In the genomic region with DNA sequence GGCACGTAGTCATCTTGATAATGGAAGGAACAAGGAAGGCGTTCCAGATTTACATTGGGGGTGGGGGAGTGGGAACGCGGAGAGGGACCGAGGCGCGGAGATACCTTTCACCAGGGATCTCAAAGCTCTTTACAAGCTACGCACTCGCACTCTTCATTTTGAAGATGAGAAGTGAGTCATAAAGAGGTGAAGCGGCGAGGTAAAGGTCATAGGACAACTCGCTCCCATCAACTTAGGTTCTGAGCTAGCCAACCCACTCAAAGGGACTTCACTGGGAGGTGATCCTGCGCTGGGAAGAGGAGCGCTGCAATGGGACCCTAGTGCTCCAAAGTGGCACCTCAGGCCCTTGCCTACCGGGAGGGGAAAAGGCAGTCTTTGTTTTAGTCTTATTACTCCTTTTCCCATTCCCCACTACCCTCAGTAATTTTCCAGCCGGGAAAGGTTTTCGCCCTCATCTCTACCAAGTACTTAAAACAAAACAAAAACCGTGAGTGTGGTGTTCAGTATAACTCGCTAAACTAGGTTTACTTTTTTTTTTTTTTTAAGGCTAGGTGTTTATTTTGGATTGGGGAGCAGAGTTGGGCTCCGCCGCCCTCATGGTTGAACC, we compare ENCODE assay signal across 8 mouse cellular contexts. TPM values are rescaled to one million over a fixed set of nuclear protein-coding genes. Genes with fewer than 3 reads are reported as not detected.
DNase-seq lines count a peak whose midpoint lies in the region; ATAC-seq and TF ChIP-seq lines count a peak whose summit lies in the region.

No protein-coding gene starts in this region.

- in situ Hi-C loops in ES-E14 (cut with MboI; ENCODE audit: low sequenced_read_pairs in 2 of 2, unreplicated experiment in 2 of 2), result no loop called here

- peak overlapping the region; percentile 80 for H3K4me2 ChIP-seq in heart, embryonic 12.5 days
- peak overlapping the region; percentile 93 for H3K4me2 ChIP-seq in forebrain, embryonic 16.5 days (ENCODE audit: low read length)
- H3K4me2 ChIP-seq in liver, embryonic 12.5 days, result peak overlapping the region; percentile 83

- intact Hi-C loops in heart, postnatal 14 days (cut with DNase I), result loop anchor here (2.0 to 5.0 kb wide), 3 partner anchors 289 to 829 kb away; no protein-coding TSS in a partner anchor

- peaks cover 9% of the 10 kb centered on the region for H3K4me1 ChIP-seq in heart, embryonic 12.5 days (replicated peaks)
- peaks cover 0 to 4% of the 10 kb centered on the region in 2 experiments; a peak in 1 of 4 replicates for H3K4me1 ChIP-seq in ES-E14 (ENCODE audit: control insufficient read depth in 2 of 2, insufficient read depth in 2 of 2, low read length in 2 of 2, poor library complexity in 1 of 2)
- H3K4me1 ChIP-seq in forebrain, embryonic 16.5 days (replicated peaks; ENCODE audit: control insufficient read depth, insufficient read depth, low read length), result peaks cover 33% of the 10 kb centered on the region
- H3K4me1 ChIP-seq in liver, embryonic 12.5 days, result peaks cover 31% of the 10 kb centered on the region

- H3K27ac ChIP-seq in heart, embryonic 12.5 days (ENCODE audit: poor library complexity, severe bottlenecking), result peak overlapping the region; percentile 90
- peak overlapping the region; percentile 95 for H3K27ac ChIP-seq in ES-E14 (ENCODE audit: insufficient read depth, low read depth, low read length, poor library complexity, severe bottlenecking)
- peak overlapping the region; percentile 86 for H3K27ac ChIP-seq in forebrain, embryonic 16.5 days (ENCODE audit: low read length)
- no peak overlapping the region for H3K27ac ChIP-seq in liver, embryonic 12.5 days

- WGBS in heart, embryonic 12.5 days, result under 1% methylated on average over 21 of the region's 21 CpGs
- WGBS in forebrain, embryonic 16.5 days, result under 1% methylated on average over 21 of the region's 21 CpGs
- WGBS in liver, embryonic 12.5 days (ENCODE audit: insufficient replicate concordance), result 2% methylated on average over 21 of the region's 21 CpGs

- no peak for ATAC-seq in heart, embryonic 12.5 days (ENCODE audit: insufficient number of reproducible peaks, low FRiP score)
- ATAC-seq in forebrain, embryonic 16.5 days, result peak; percentile 41; the same call in 1 of the 2 replicates
- ATAC-seq in liver, embryonic 12.5 days, result no peak

- H3K9ac ChIP-seq in heart, embryonic 12.5 days, result peak overlapping the region; percentile 79
- H3K9ac ChIP-seq in ES-E14 (ENCODE audit: insufficient read depth, low read depth, low read length, poor library complexity, severe bottlenecking), result peak overlapping the region; percentile 95
- H3K9ac ChIP-seq in forebrain, embryonic 16.5 days (replicated peaks; ENCODE audit: low read depth, low read length), result peak overlapping the region; percentile 82
- H3K9ac ChIP-seq in liver, embryonic 12.5 days, result 0 out of 2 replicates have a peak overlapping the region, but pooled peaks have one; percentile 50

- H3K36me3 ChIP-seq in heart, embryonic 12.5 days, result no peaks in the 10 kb centered on the region
- peaks cover 20% of the 10 kb centered on the region for H3K36me3 ChIP-seq in ES-E14 (ENCODE audit: control insufficient read depth, insufficient read depth, low read length, poor library complexity, severe bottlenecking)
- H3K36me3 ChIP-seq in forebrain, embryonic 16.5 days (ENCODE audit: control insufficient read depth, insufficient read depth), result no peaks in the 10 kb centered on the region
- H3K36me3 ChIP-seq in liver, embryonic 12.5 days, result no peaks in the 10 kb centered on the region

- no peaks in the 10 kb centered on the region for H3K9me3 ChIP-seq in heart, embryonic 12.5 days (replicated peaks)
- H3K9me3 ChIP-seq in ES-E14 (ENCODE audit: control insufficient read depth, insufficient read depth, low read depth, low read length), result no peaks in the 10 kb centered on the region
- no peaks in the 10 kb centered on the region for H3K9me3 ChIP-seq in forebrain, embryonic 16.5 days (ENCODE audit: control insufficient read depth, low read length)
- H3K9me3 ChIP-seq in liver, embryonic 12.5 days (replicated peaks), result no peaks in the 10 kb centered on the region

- H3K27me3 ChIP-seq in heart, embryonic 12.5 days (replicated peaks), result 0 out of 2 replicates have a peak, but pooled peaks cover 2% of the 10 kb centered on the region
- peaks cover 9% of the 10 kb centered on the region; the same call in 1 of the 2 replicates for H3K27me3 ChIP-seq in forebrain, embryonic 16.5 days (replicated peaks; ENCODE audit: control insufficient read depth, insufficient read depth, low read length)
- H3K27me3 ChIP-seq in liver, embryonic 12.5 days (replicated peaks), result peaks cover 88% of the 10 kb centered on the region

- DNase-seq in heart, postnatal 14 days, result no peak
- no peak for DNase-seq in ES-E14 (ENCODE audit: low read depth, low spot score)
- DNase-seq in cerebellum, adult 11 months, result no peak
- no peak for DNase-seq in urinary bladder, postnatal 25 days (ENCODE audit: low spot score)
- DNase-seq in spleen, adult 12 weeks (ENCODE audit: low spot score), result no peak

- H3K4me3 ChIP-seq in heart, embryonic 12.5 days, result peak overlapping the region; percentile 84
- peak overlapping the region; percentile 96 for H3K4me3 ChIP-seq in ES-E14 (ENCODE audit: insufficient read depth in 1 of 2, low read depth in 1 of 2, low read length in 2 of 2, poor library complexity in 1 of 2, severe bottlenecking in 1 of 2)
- peak overlapping the region; percentile 72 for H3K4me3 ChIP-seq in forebrain, embryonic 16.5 days (replicated peaks; ENCODE audit: low read length)
- H3K4me3 ChIP-seq in liver, embryonic 12.5 days, result peak overlapping the region; percentile 60

TF ChIP-seq in ES-E14, 5 proteins besides CTCF, POLR2A, EP300 and RAD21:
- TF ChIP-seq HCFC1 (IDR thresholded peaks at IDR 0.05; ENCODE audit: borderline replicate concordance, insufficient read depth, low read length), result no peak
- TF ChIP-seq ZNF384 (IDR thresholded peaks at IDR 0.05; ENCODE audit: low read depth, low read length), result peak; percentile 81

RNA-seq across cellular contexts. Expression of gene Klf4, which starts 1.0 kb away (rescaled TPM):
- polyA plus RNA-seq in heart, embryonic 12.5 days (2016; fragmentation: Nextera tagmentation; extraction: Ambion mirVana), result 4.3 and 5.4 TPM in 2 replicates
- 10 to 100 TPM; 58.8 to 59.1 TPM for total RNA-seq in heart, postnatal 14 days (2021)
- 55.6 and 98.4 TPM in 2 replicates for total RNA-seq in ES-E14 (2012; rRNA removed)
- polyA plus RNA-seq in forebrain, embryonic 16.5 days (2015; fragmentation: Nextera tagmentation; extraction: Ambion mirVana), result 1.7 and 2.6 TPM in 2 replicates
- polyA plus RNA-seq in liver, embryonic 12.5 days (2016; fragmentation: Nextera tagmentation; extraction: Ambion mirVana), result 0.58 and 0.59 TPM in 2 replicates
